Mouse (Mus musculus) CH12.LX (cell line): ENCODE data around the gene Arsb.

Experiments
- E2F4 ChIP-seq: IDR thresholded peaks from 2 replicates; pipeline ENCODE4 v1.6.1; 2011; ENCODE audit warnings: low read depth, low read length, improper control_type of control experiment; ENCODE audit not compliant: insufficient replicate concordance
- EP300 ChIP-seq: IDR thresholded peaks from 2 replicates; pipeline ENCODE4 v1.6.1; 2011; ENCODE audit warnings: low read length, improper control_type of control experiment
- GABPA ChIP-seq: IDR thresholded peaks from 2 replicates; pipeline ENCODE4 v1.6.1; 2012; ENCODE audit warnings: low read depth, low read length, improper control_type of control experiment, inconsistent platforms; ENCODE audit not compliant: insufficient replicate concordance
- HCFC1 ChIP-seq: IDR thresholded peaks from 2 replicates; pipeline ENCODE4 v1.6.1; 2012; ENCODE audit warnings: low read depth, mild to moderate bottlenecking, inconsistent platforms, low read length, improper control_type of control experiment
- MXI1 ChIP-seq: IDR thresholded peaks from 2 replicates; pipeline ENCODE4 v1.6.1; 2011; ENCODE audit warnings: mild to moderate bottlenecking, low read depth, low read length, improper control_type of control experiment
- NRF1 ChIP-seq: IDR thresholded peaks from 2 replicates; pipeline ENCODE4 v1.6.1; 2014; ENCODE audit warnings: low read depth, mild to moderate bottlenecking, inconsistent platforms, low read length, improper control_type of control experiment, moderate library complexity
- PAX5 ChIP-seq: IDR thresholded peaks from 2 replicates; pipeline ENCODE4 v1.6.1; 2012; ENCODE audit warnings: low read length, inconsistent platforms, mixed read lengths
- POLR2A ChIP-seq: IDR thresholded peaks from 2 replicates; pipeline ENCODE4 v1.6.1; 2011; ENCODE audit warnings: low read depth, mild to moderate bottlenecking, improper control_type of control experiment, low read length
- TBP ChIP-seq: conservative IDR thresholded peaks from 2 replicates; pipeline ENCODE4 v1.6.1; 2011; ENCODE audit warnings: low read depth, low read length, improper control_type of control experiment
- ZC3H11A ChIP-seq: IDR thresholded peaks from 2 replicates; pipeline ENCODE4 v1.6.1; 2012; ENCODE audit warnings: low read depth, mild to moderate bottlenecking, inconsistent platforms, low read length, improper control_type of control experiment
- ZMIZ1 ChIP-seq: IDR thresholded peaks from 2 replicates; pipeline ENCODE4 v1.6.1; 2012; ENCODE audit warnings: low read depth, mild to moderate bottlenecking, inconsistent platforms, low read length, improper control_type of control experiment

GRCm38 (mm10) chr13:93966271-93966670 is 194.8 kb downstream of the Arsb start:
- no peak for TF ChIP-seq POLR2A
- no peak for TF ChIP-seq E2F4
- no peak for TF ChIP-seq GABPA
- TF ChIP-seq MXI1: no peak
- TF ChIP-seq HCFC1: no peak
- TF ChIP-seq ZMIZ1: no peak
- TF ChIP-seq PAX5: no peak
- TF ChIP-seq NRF1: no peak
- TF ChIP-seq ZC3H11A: no peak
- TF ChIP-seq EP300: no peak
- no peak for TF ChIP-seq TBP
